Mouse (Mus musculus) kidney, adult 9 months (tissue): ENCODE results near the gene Mrm3.
"Not testable (repeated sequence)": the region's sequence is repeated elsewhere in the genome, so short reads cannot be mapped to it uniquely, and the experiment has no call there.

Experiments used
- DNase-seq: peaks from one replicate; pipeline ENCODE4 v3.0.0; 2022

Mrm3 gene

DNA sequence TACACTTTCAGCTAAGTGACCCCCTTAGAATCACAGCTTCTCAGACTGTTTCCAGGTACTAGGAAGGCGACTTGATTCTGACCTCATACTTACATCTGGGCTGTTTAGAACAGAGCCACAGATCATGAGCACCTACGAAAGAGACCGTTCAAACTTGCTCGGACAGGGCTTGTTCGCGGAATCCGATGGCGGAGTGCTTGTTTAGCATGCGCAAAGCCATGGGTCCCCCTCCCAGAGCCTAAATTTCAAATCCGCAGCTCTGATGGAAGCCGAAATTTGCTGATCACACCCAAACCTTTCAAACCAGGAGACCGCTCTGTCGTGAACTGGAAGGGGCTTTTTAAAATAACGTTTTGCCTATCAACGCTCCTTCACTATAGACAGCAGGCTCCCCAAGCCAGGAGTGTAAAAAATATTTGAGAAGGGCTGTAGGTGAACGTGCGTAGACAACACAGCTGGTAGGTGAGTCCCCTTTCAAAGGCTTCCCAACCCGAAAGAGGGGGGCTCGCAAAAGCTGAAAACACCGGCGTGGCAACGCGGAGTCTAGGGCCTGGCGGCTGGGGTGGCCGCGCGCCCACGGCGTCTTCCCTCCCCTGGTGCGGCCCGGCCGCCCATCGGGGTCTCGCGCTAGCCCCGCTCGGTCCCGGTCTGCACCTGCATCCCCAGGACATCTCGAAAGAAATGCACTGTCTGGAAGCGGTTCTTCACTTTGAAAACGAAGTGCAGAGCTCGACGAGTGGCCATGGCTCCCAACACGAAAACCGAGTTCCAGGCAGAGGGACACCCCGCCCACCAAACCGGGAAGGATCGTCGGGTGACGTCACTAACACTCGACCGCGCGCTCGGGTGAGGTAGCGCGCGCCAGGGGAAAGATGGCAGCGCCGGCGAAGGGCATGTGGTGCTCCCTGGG is at the start of gene Mrm3, which contains the start of gene Glod4:
Gene Mrm3, plus strand, starts transcription at position 815 of the 910 bp plus-strand sequence.
Gene Glod4, minus strand, starts transcription at position 825 of the 910 bp plus-strand sequence.
- DNase-seq: peak; percentile 90

DNA sequence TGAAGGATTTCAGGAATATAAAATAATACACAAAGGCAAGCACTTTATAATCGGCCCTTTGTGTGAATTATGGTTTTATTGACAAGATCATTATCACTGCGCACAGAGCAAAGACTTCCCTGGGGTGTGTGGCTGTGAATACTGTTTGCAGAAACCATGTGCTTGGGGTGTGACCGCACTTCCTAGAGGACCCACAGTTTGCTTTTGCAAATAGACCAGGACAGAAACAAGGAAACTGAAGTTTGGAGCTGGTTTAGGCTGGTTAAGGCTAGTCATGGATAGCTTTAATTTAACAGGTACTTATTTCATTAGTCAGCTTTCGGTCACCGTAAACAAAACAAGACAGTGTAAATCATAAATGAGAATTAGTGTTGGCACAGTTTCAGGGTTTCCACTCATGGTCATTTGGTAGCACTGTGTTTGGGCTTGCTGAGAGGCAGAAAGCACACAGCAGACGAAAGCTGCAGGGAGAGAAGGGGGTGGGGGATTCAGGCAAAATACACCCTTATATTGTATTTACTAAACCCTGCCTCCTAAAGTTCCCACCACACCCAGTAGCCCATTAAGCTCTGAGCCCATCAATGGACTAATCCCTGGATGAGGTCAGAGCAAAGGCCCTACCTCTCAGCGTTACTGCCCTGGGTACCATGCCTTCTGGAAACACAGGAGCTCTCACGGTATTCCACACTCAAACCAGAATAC is 47.1 kb upstream of the Mrm3 start:
- peak; percentile 35 for DNase-seq

DNA sequence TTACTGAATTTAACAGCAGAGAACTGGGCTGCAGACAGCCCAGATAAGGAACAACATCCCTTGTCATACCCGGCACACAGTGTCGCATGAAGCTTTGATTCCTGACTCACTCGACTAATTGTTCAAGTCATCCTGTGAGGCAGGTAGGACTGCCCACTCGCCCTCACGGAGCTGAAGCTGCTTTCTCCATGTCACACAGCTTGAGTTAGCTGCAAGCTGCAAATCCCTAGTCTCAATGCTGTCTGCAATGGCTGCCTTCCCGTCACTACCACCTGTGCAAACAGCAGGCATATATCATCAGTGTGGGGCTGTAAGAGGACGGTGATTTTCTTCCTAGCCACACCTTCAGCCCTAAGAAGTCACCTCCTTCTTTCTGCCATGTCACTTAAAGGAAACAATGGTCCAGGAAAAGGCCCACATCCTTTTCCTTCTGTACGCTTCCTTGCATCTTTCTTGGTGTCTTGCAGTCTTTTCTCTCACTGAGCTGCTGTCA is 46.5 kb upstream of the Mrm3 start:
- DNase-seq: no peak

- peak; percentile 80 for DNase-seq
Measured at GRCm38 (mm10) chr11:76201761-76202674, 41.5 kb upstream of the Mrm3 start.

DNA sequence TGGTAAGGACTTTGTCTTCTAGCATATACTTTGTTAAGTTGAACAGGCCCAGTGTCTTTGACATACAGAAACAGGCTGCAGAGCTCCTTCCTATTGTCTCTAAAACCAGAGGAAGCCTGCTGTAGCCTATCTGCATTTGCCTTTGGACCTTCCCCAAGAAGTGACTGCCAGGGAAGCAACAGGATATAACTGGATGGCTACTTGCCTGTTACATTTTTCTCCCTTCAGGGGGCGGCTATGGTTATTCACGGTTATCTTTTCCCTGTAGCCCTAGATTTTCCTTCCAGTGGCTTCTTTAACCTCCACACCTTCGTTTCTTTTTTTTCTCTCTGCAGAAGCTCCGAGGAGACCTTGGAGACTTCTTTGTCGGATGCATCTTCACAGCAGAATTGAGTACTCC is 36.7 kb upstream of the Mrm3 start:
- DNase-seq: no peak

DNA sequence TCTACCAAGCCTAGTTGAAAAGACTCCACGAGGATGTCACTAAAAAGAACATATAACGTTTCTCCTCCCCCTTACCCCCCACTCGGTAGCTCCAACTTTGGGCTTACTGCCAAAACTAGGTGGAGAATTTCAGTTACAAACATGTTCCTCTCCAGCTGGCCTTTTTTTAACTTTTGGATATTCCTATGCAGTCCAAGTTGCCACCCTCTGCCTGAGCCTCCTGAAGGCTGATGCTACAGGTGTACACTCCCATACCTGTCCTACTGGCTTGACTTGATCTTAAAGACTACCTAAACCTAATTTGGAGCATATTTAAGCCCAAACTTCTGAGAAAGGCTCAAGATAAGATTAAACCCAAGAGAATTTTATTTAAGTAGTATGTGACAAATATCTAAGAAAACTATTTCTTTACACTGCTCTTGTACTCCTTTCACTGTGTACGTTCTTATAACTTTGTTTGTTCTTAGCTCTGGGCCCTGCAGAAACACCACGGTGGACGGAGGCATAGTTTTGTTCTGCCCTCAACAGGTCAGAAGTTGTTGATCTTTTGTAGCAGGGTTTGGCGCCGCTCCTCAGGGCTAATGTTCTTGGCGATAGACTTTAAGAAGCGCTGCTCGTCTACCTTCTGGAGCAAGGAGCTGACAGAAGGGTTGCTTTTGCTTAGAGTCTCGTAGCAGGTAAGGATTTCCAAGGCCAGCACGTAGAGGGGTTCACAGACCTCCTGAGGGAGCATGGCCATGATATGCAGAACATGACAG is 33.1 kb upstream of the Mrm3 start:
- no peak for DNase-seq

DNA sequence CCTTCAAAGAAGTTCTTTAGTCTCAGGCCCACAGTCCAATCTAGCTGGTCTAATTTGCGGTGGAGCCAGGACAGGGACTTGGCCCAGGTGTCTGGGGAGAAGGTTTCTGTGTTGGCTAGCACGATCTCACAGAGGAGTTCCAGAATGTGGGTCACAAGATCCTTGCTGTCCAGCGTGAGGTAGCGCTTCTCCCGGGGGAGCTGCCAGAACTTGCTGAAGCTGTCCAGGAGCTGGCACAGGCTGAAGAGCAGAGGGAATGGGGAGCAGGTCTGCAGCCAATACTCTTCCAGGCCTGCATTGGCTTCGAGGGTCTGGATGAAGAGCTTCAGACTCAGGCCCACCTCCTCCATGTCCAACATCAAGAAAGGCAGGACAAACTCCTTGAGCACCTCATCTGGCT is 31.9 kb upstream of the Mrm3 start:
- DNase-seq: not testable (repeated sequence)

- DNase-seq: no peak
Measured at GRCm38 (mm10) chr11:76213841-76214240, 29.7 kb upstream of the Mrm3 start.

GRCm38 (mm10) chr11:76215011-76215410 is 28.5 kb upstream of the Mrm3 start:
- no peak for DNase-seq

DNA sequence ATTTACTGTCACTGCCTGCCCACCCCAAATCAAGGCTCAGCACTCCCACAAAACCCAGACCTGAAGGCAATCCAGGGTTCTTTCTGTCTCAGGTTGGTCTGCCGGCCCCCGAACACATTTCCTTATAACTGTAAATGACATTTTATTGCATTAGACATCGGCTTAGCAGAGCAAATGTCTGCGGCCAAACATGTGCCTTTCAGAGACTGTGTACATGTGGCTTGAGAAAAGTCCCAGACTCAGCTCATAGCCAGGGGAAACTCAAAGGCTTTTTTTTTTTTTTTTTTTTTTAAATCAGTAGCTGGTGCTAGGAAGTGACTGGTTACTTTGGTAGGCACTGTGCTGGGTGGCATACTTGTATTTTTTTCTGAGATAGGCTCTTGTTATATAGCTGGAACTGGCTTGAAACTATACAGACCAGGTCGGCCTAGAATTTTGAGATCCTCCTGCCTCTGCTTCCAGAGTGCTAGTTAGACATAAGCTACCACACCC is 27.4 kb upstream of the Mrm3 start:
- DNase-seq: no peak

GRCm38 (mm10) chr11:76216681-76217389 is 26.7 kb upstream of the Mrm3 start:
- peak; percentile 64 for DNase-seq

DNA sequence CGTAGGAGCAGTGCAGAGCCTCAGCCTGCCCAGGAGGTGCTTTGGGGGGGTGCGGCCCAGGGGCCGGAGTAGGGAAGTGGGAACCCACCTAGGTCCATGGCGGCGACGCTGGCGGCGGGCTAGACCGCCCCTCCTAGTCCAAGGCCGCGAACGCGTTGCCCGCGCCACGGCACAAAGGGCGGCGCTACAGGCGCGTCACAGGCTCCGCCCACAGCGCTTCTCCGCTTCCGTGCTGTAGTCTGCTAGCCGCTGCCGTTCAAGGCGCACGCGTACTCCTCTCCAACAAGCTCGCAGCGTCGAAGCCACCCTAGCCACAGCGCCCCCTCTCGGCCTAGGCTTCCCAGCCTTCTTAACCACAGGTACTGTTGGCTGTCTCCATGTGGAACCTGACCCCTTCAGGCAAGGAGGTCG is 26.1 kb upstream of the Mrm3 start, which contains the start of the genes Dbil5 and Gemin4:
Gene Dbil5, plus strand, starts transcription at position 219 of the 411 bp plus-strand sequence.
Gene Gemin4, minus strand, starts transcription at position 275 of the 411 bp plus-strand sequence.
- peak; percentile 97 for DNase-seq

GRCm38 (mm10) chr11:76224631-76225030 is 18.9 kb upstream of the Mrm3 start:
- no peak for DNase-seq

DNA sequence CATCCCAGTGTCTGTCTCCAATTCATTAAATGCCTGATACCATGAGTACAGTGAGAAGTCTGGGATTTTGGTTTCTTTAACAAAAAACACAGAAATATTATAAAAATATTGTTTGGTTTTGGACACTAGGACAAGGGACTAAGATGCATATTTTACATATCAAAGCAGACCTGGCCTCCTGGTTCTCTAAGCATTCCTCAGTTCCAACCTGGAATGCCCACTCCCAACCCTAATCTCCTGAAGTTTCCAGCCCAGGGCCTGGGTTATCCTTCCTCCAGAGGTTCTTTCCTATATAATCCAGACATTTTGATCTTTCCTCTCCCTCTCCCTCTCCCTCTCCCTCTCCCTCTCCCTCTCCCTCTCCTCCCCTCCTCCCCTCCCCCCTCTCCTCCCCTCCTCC is 18.5 kb upstream of the Mrm3 start:
- no peak for DNase-seq

GRCm38 (mm10) chr11:76236136-76236535 is 7.4 kb upstream of the Mrm3 start:
- DNase-seq: no peak

DNA sequence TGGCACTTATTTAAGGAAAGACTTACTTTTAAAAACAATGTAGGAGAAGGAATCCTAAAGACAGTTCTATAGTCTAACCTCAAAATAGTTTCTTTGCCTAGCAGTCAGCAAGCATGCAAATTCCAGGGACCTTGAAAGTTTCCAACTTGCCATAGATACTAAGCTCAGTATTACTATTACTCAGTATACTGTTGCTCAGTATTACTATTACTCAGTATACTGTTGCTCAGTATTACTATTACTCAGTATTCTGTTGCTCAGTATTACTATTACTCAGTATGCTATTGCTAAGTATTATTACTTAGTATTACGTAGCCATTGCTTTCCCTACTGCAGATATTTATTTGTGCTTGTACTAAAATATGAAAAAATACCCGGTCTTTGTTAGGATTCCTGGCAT is 3.8 kb upstream of the Mrm3 start:
- no peak for DNase-seq

DNA sequence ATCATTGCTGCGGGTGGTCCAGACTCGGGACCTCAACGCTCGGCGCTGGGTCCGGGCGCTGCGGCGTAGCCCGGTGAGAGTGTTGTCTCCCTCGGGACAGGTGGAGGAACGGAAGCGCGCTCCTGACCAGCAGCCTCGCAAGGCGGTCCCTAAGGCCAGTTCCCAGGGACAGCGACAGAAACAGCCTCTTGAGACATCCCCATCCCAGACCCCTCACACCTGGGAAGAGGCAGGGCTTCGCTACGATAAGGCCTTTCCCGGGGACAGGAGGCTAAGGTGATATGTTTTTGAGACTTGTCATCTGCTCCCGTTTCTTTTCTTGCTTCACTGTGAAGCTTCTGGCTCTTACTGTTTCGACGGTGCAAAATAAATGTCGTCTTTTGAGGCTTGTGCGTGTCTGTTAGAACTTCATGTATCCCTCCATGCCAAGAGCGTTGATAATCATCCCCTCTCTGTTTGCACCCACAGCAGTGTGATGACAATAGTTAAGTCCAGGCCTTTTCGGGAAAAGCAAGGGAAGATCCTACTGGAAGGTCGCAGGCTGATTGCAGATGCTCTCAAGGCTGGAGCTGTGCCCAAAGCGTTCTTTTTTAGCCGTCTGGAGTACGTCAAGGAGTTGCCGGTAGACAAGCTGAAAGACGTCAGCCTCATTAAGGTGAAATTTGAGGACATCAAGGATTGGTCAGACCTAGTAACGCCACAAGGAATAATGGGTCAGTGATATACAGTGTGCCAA is 464 bp downstream of the Mrm3 start:
- no peak for DNase-seq

- DNase-seq: no peak
Measured at GRCm38 (mm10) chr11:76246439-76246838, 2.9 kb downstream of the Mrm3 start.

GRCm38 (mm10) chr11:76247239-76247638 is 3.7 kb downstream of the Mrm3 start:
- no peak for DNase-seq

GRCm38 (mm10) chr11:76252036-76252435 is 8.5 kb downstream of the Mrm3 start:
- DNase-seq: no peak
